Mouse (Mus musculus): Measurements from ENCODE around the gene Aspm. TPM values are rescaled to one million over a fixed set of nuclear protein-coding genes. Genes with fewer than 3 reads are reported as not detected.
"Not testable (repeated sequence)": the region's sequence is repeated elsewhere in the genome, so short reads cannot be mapped to it uniquely, and the experiment has no call there.

Gene Aspm
- 3.0 and 3.2 TPM in 2 replicates for polyA plus RNA-seq (2015; fragmentation: Nextera tagmentation; extraction: Ambion mirVana)

- Histone ChIP-seq H3K27ac (ENCODE audit: low read depth, low read length) (no peak within 1 kb of the TSS), H3K4me1 (replicated peaks; ENCODE audit: control insufficient read depth, insufficient read depth, low read length) (0 out of 2 replicates have a peak, but pooled peaks cover 6% of the 10 kb centered on the region), H3K9me3 (ENCODE audit: control insufficient read depth) (no peaks in the 10 kb centered on the region), H3K9ac (ENCODE audit: low read depth, low read length) (peak within 1 kb of the TSS; percentile 53), H3K4me2 (replicated peaks; ENCODE audit: low read depth) (peak within 1 kb of the TSS; percentile 95), H3K4me3 (ENCODE audit: low read depth, low read length) (peak within 1 kb of the TSS; percentile 70), H3K36me3 (ENCODE audit: control insufficient read depth, insufficient read depth) (no peaks in the 10 kb centered on the region), H3K27me3 (replicated peaks; ENCODE audit: control insufficient read depth, insufficient read depth, low read length) (no peaks in the 10 kb centered on the region)
- no peak for TF ChIP-seq CTCF (IDR thresholded peaks at IDR 0.05; ENCODE audit: low read depth)
- WGBS, result under 1% methylated on average over 64 of the region's 65 CpGs
- peak; percentile 100 for ATAC-seq
Measured at GRCm38 (mm10) chr1:139454340-139455225, at the start of gene Aspm. Gene Aspm (plus strand): TSS chr1:139454772.

- 0 out of 2 replicates have a peak, but pooled peaks have one; percentile 5 for TF ChIP-seq CTCF (IDR thresholded peaks at IDR 0.05; ENCODE audit: low read depth)
- Histone ChIP-seq H3K4me1 (replicated peaks; ENCODE audit: control insufficient read depth, insufficient read depth, low read length) (no peaks in the 10 kb centered on the region), H3K9ac (ENCODE audit: low read depth, low read length) (no peak overlapping the region), H3K36me3 (ENCODE audit: control insufficient read depth, insufficient read depth) (no peaks in the 10 kb centered on the region), H3K27me3 (replicated peaks; ENCODE audit: control insufficient read depth, insufficient read depth, low read length) (no peaks in the 10 kb centered on the region), H3K4me2 (replicated peaks; ENCODE audit: low read depth) (no peak overlapping the region), H3K4me3 (ENCODE audit: low read depth, low read length) (no peak overlapping the region), H3K27ac (ENCODE audit: low read depth, low read length) (no peak overlapping the region), H3K9me3 (ENCODE audit: control insufficient read depth) (0 out of 2 replicates have a peak, but pooled peaks cover 3% of the 10 kb centered on the region)
- ATAC-seq, result no peak
Measured at GRCm38 (mm10) chr1:139405766-139406165, 48.8 kb upstream of the Aspm start.

DNA sequence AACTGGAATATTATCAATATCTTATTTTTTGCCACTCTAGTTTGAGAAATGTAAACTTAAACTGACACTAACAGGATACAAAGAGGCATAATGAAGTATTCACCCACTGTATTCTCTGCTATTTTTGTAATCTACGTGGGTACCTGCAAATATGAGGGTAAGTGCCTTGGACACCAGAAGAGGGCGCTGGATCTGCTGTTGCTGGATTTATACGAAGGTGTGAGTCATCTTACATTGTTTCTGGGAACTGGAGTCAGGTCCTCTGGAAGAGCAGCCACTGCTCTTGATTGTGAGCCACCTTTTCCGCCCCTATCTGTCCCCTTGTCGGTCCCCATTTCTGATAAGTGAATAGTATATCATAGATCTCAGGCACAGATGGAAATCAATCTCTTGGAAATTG, 46.9 kb upstream of the Aspm start:
- Histone ChIP-seq H3K27me3 (replicated peaks; ENCODE audit: control insufficient read depth, insufficient read depth, low read length) (no peaks in the 10 kb centered on the region), H3K4me3 (ENCODE audit: low read depth, low read length) (no peak overlapping the region), H3K9ac (ENCODE audit: low read depth, low read length) (no peak overlapping the region), H3K4me2 (replicated peaks; ENCODE audit: low read depth) (no peak overlapping the region), H3K27ac (ENCODE audit: low read depth, low read length) (no peak overlapping the region), H3K4me1 (replicated peaks; ENCODE audit: control insufficient read depth, insufficient read depth, low read length) (no peaks in the 10 kb centered on the region), H3K36me3 (ENCODE audit: control insufficient read depth, insufficient read depth) (no peaks in the 10 kb centered on the region), H3K9me3 (ENCODE audit: control insufficient read depth) (0 out of 2 replicates have a peak, but pooled peaks cover 3% of the 10 kb centered on the region)
- no peak for ATAC-seq
- peak; percentile 24; the same call in 1 of the 2 replicates for TF ChIP-seq CTCF (IDR thresholded peaks at IDR 0.05; ENCODE audit: low read depth)
- WGBS, result 54% methylated on average over 5 of the region's 5 CpGs

- H3K27me3 ChIP-seq (replicated peaks; ENCODE audit: control insufficient read depth, insufficient read depth, low read length); H3K9me3 ChIP-seq (ENCODE audit: control insufficient read depth); H3K4me2 ChIP-seq (replicated peaks; ENCODE audit: low read depth); H3K4me1 ChIP-seq (replicated peaks; ENCODE audit: control insufficient read depth, insufficient read depth, low read length); H3K9ac ChIP-seq (ENCODE audit: low read depth, low read length); H3K36me3 ChIP-seq (ENCODE audit: control insufficient read depth, insufficient read depth); H3K4me3 ChIP-seq (ENCODE audit: low read depth, low read length); H3K27ac ChIP-seq (ENCODE audit: low read depth, low read length); ATAC-seq: not testable (repeated sequence)
- WGBS, result 85% methylated on average over 2 of the region's 2 CpGs
Measured at GRCm38 (mm10) chr1:139412365-139412764, 42.2 kb upstream of the Aspm start.

GRCm38 (mm10) chr1:139413465-139413864, 41.1 kb upstream of the Aspm start:
- no peaks in the 10 kb centered on the region for H3K4me1 ChIP-seq (replicated peaks; ENCODE audit: control insufficient read depth, insufficient read depth, low read length)
- no peak overlapping the region for H3K9ac ChIP-seq (ENCODE audit: low read depth, low read length)
- H3K9me3 ChIP-seq (ENCODE audit: control insufficient read depth), result 0 out of 2 replicates have a peak, but pooled peaks cover 3% of the 10 kb centered on the region
- no peak overlapping the region for H3K4me2 ChIP-seq (replicated peaks; ENCODE audit: low read depth)
- no peaks in the 10 kb centered on the region for H3K27me3 ChIP-seq (replicated peaks; ENCODE audit: control insufficient read depth, insufficient read depth, low read length)
- no peak overlapping the region for H3K27ac ChIP-seq (ENCODE audit: low read depth, low read length)
- no peaks in the 10 kb centered on the region for H3K36me3 ChIP-seq (ENCODE audit: control insufficient read depth, insufficient read depth)
- WGBS, result 81% methylated on average over 3 of the region's 3 CpGs
- no peak for ATAC-seq
- no peak overlapping the region for H3K4me3 ChIP-seq (ENCODE audit: low read depth, low read length)
- no peak for TF ChIP-seq CTCF (IDR thresholded peaks at IDR 0.05; ENCODE audit: low read depth)

- Histone ChIP-seq H3K9me3 (ENCODE audit: control insufficient read depth) (no peaks in the 10 kb centered on the region), H3K4me3 (ENCODE audit: low read depth, low read length) (peak overlapping the region; percentile 75), H3K36me3 (ENCODE audit: control insufficient read depth, insufficient read depth) (no peaks in the 10 kb centered on the region), H3K27ac (ENCODE audit: low read depth, low read length) (no peak overlapping the region), H3K4me1 (replicated peaks; ENCODE audit: control insufficient read depth, insufficient read depth, low read length) (0 out of 2 replicates have a peak, but pooled peaks cover 6% of the 10 kb centered on the region), H3K4me2 (replicated peaks; ENCODE audit: low read depth) (peak overlapping the region; percentile 82), H3K27me3 (replicated peaks; ENCODE audit: control insufficient read depth, insufficient read depth, low read length) (0 out of 2 replicates have a peak, but pooled peaks cover 4% of the 10 kb centered on the region), H3K9ac (ENCODE audit: low read depth, low read length) (peak overlapping the region; percentile 83; the same call in 1 of the 2 replicates)
- WGBS, result 2% methylated on average over 8 of the region's 8 CpGs
- ATAC-seq, result no peak
- no peak for TF ChIP-seq CTCF (IDR thresholded peaks at IDR 0.05; ENCODE audit: low read depth)
Measured at GRCm38 (mm10) chr1:139421521-139421874, 33.1 kb upstream of the Aspm start.
